Mouse (Mus musculus) large intestine, adult 2 months (tissue): ENCODE data around the gene Phlda2. TPM values are rescaled to one million over a fixed set of nuclear protein-coding genes. Genes with fewer than 3 reads are reported as not detected.
"Not testable (repeated sequence)": the region's sequence is repeated elsewhere in the genome, so short reads cannot be mapped to it uniquely, and the experiment has no call there.

Experiments
- DNase-seq: peaks from one replicate; pipeline ENCODE4 v3.0.0-alpha.2; 2012; ENCODE audit warnings: low read depth, low spot score
- WGBS: fragments of 180-500 bp; shearing (Covaris S2); methylation state at CpG from one replicate; pipeline ENCODE4 v1.1.7; 2018; 5-methylcytosine and 5-hydroxymethylcytosine counted together
- polyA plus RNA-seq: library from polyadenylated mRNA; depleted of rRNA; stranded (reverse); fragments of >200 nt; gene quantifications from 2 replicates; pipeline ENCODE4 v1.2.3, GENCODE M21; 2012; rRNA removed

Gene Phlda2
- polyA plus RNA-seq: 3.3 and 3.5 TPM in 2 replicates

DNA sequence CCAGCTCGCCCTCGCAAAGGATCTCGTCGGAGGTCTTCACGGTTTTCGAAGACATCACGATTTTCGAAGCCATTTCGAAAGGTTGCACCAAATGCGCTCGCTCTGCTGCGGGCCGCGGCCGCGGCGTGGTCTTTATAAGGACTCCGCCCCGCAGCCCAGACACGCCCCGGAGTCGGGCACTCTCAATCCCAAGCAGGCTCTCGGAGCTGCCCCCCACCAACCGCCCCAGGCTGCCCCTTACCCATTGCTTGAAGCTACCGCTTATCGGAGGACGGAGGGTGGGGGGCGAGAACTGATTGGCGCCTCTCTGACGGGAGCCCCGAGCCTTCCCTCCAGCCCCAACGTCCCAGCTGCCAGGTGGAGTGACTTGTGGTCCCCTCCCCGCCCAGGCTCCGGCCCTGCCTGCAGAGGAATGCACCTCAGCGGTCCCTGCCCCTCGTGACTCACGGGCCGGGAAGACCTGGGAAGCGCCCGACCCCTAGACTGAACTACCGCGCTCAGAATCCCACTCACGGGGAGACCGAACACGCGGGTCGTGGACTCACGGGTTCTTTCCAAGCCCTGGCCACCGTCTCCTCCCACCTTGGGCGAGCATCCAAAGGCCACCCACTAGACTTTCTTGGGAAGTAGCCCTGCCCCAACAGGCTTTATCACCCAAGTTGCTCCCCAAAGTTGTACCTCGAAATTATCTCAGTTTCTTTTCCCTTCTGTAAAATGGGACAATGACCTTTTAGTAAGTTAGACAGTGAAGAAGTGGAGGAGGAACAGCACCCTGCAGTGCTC lies at the start of gene Phlda2:
Gene Phlda2 (minus strand): TSS at position 733 of the 783 bp plus-strand sequence.
- WGBS: 1% methylated on average over 51 of the region's 51 CpGs
- DNase-seq: no peak

DNA sequence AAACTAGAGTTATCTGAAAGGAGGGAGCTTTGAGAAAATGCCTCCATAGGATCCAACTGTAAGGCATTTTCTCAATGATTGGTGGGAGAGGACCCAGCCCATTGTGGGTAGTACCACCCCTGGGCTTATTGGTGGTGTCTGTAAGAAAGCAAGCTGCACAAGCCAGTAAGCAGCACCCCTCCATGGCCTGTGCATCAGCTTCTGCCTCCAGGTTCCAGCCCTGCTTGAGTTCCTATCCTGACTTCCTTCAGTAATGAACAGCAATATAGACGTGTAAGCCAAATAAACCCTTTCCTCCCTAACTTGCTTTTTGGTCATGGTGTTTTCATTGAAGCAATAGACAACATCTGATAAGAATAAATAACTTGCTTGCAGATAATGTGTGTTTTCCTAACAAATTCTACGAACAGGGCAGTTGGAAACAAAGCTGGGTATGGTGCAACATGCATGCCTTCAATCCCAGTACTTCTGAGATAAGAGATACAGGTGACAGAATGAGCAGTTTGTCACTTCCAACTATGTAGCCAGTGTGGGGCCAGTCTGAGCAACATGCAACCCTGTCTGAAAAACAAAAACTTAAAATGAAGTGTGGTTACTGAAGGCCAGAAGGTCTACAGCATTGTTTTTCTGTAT lies 46.8 kb upstream of the Phlda2 start:
- 23% methylated on average over 2 of the region's 2 CpGs for WGBS
- no peak for DNase-seq

DNA sequence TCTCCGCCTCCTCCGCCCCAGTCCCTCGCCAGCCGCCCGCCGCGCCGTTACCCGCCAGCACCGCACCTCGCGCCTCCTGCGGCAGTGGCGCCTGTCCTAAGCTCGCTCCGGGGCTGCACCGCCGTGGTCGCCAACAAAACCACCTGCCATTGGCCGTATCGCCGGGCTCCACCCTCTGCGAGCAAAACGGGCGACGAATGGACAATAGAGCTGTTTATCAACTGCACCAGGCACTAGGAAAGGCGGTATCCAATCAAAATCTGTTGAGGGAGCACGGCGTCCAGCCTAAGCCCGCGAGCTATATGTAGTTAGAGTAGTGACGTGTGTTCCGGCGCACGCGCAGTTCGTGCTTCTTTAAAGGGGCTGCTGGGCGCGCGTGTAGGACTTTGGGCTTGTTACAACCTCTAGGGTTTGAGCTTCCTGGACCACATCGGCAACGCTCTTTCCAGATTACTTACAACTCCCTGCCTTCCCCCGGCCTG lies 46.1 kb upstream of the Phlda2 start, which contains the start of gene Nap1l4:
Gene Nap1l4 (minus strand): TSS at position 131 of the 482 bp plus-strand sequence.
- DNase-seq: peak; percentile 95
- under 1% methylated on average over 43 of the region's 43 CpGs for WGBS

DNA sequence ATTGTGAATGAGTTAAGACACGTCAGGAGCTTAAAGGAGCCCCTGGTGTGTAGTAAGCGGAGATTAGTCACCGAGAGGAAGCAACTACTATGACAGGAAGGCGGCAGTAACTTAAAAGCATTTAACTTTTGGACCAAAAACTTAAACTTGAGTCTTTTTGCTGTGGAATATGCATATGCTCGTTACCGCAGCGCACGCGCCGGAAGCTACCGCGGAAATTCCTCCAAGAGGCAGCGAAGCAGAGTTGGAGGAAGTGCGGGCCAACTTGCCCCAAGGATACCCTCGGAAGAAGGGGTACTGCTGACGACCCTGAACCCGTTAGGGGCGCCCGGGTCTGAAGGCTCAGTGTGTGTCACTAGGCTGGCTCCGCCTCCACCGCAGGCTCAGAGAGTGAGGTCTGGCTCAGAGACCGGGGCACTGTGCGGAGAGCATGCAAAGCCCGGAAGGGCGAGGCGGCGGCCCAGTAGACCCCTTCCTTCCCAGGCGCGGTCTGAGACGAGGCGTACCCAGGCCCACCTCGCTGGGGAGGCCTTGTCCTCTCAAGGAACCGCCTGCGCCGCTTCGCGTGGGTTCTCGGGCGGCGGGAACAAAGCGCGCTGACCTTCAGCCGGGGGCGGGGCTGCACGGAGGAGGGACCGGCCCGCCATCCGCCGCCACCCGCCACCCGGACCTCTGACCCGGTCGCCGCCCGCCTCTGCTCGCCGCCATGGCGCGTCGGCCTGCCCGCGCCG lies 45.4 kb upstream of the Phlda2 start:
- no peak for DNase-seq
- WGBS: under 1% methylated on average over 60 of the region's 63 CpGs

DNA sequence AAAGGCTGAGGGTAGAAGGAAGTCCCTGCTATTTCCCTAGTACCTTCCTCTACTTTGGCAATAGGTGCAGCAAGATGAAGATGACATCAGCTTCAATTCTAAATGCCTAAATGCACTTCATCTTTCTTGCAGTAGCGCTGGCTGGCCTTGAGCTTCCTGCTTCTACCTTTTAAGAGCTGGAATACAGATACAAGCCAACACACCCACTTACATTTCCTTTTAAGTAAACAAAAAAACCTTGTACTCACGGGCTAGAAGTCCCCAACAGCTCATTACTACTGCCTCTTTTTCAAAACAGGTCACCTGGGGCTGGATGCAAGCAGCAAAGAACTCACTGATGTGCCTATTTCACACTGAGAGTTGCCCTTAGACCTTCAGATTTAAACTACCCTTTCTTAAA lies 43.6 kb upstream of the Phlda2 start:
- 14% methylated on average over 2 of the region's 2 CpGs for WGBS
- no peak for DNase-seq

DNA sequence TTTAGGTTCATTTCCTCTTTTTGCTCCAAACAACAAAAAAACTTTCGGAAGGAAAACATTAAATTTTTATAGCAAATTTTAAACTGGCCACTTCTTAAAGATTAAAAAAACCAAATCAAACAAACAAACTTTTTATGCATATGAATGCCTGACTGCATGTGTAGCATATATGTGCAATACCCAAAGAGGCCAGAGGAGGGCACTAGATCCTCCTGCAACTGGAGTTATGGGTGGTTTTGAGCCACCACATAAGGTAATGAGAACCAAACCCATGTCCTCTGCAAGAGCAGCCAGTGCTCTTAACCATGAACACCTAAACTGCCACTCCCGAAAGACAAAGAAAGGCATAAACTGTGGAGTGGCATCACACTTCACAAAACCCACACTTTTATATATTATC lies 41.4 kb upstream of the Phlda2 start:
- no peak for DNase-seq
- WGBS: 82% methylated on average over 2 of the region's 2 CpGs

DNA sequence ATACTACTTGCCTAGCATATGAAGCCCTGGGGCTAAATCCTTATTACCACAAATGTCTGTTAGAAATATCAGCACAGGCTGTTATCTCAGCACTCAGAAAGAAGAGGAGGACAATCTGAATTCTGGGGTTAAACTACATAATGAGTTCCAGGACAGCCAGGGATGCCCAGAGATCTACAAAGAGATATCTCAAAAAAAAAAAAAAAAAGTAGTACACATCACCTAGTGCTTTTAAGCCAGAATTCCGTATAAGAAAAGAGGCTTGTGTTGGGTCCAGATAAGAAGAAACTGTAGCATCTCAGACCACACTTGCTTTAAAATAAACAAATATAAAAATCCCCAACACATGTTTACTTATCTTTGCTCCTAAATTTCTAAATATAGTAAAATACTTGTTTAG lies 35.7 kb upstream of the Phlda2 start:
- WGBS: 79% methylated on average over 1 of the region's 1 CpGs
- DNase-seq: no peak

DNA sequence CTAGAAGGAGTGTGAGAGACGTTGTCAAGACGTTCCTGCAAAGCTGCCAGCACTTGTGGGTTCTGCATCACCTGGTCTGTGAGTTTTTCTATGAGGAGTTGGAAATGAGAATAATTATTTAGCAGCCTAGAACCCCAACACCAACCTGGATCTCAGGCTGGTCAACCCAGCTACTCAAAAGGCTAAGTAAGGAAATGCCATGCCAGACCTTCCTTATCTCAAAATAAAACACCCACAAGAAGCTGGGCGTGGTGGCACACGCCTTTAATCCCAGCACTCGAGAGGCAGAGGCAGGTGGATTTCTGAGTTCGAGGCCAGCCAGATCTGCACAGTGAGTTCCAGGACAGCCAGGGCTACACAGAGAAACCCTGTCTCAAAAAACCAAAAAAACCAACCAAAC lies 35.3 kb upstream of the Phlda2 start:
- WGBS: 67% methylated on average over 6 of the region's 6 CpGs
- DNase-seq: not testable (repeated sequence)

DNA sequence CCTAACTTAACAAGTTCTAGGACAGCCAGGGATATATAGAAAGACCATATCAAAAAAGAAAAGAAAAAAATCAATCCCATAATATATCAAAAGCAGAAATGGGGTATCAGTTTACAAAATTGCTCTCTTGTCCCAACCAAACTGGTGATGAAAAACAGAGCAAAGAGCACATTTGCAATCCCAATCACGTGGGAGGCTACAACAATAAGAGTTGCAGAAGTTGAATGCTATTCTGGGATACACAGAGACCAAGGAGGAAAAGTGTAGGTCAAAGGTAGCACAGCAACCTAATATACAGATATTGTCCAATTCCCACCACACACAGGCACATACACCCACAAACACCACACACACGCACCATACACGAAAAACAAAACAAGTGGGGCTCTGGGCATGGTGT lies 33.3 kb upstream of the Phlda2 start:
- WGBS: 84% methylated on average over 3 of the region's 3 CpGs
- DNase-seq: no peak

DNA sequence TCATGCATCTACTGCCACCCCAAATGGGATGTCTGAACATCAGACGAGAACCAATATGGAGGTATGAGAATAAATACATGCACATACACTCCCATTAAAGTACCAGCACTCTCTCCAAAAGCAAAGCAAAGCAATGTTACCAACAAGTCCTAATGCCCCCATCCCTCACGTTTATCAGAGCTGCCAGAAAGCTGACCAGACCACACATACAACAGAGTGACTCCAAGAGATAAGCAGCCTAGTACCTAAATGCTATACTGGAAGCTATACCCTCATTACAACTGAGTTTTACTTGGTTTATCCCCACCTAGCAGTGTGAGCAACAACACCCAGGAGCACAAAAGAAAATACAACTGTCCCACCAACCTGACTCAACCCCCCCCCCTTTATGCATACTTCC lies 30.3 kb upstream of the Phlda2 start:
- WGBS: 87% methylated on average over 2 of the region's 2 CpGs
- DNase-seq: no peak

DNA sequence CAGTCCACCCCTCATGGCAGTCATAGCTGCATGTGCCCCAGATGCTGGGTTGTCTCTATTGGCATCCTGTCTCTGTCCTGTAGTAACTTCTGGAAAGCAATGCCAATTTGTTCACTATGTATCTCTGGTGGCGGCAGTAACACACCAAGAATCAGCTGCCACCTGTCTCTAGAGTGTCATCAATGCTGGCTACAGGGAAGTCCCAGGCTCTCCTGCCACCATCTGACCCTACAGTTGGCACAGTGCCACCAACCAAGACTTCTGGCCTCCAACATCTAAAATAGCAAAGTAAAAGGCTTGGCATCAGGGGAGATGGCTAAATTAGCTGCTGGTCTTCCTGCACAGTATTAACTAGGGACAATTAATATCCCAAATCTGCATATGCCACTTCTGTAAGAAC lies 29.5 kb upstream of the Phlda2 start:
- DNase-seq: no peak
- WGBS: 69% methylated on average over 1 of the region's 1 CpGs

DNA sequence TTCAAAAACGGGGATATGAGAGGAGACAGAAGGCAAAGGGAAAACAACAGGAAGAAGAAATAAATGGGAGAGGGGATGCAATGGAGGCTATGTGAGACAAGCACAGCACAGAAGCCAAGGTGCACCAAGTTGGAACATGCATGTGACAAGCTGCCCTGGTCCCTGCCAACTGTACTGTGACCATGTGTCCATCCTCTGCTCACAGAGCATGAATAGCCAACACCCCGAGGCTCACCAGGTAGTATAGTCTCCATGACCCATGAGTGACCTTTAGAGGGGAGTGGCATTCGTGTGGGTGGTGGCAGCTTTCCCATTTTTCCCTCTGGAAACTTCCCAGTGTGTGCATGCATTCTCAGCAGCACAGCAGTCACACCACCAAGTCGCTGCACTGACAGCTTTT lies 16.4 kb upstream of the Phlda2 start:
- 51% methylated on average over 4 of the region's 4 CpGs for whole genome bisulfite sequencing
- no peak for DNase-seq

DNA sequence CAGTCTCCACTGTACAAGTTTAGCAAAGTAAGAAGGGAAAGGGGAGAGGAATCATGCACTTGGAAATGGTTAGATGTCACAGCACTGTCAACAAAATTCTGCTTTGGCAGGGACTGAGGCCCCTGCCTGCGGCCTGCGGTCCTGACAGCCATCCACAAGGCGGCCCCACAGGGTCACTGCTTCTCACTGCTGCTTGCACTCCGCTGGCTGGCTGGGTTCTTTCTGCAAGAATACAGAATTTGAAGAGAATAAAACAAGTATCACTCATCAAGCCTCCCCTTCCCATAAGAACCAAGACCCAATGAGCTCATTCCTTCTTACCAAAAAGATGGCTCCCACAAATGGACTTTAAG lies 11.4 kb upstream of the Phlda2 start:
- DNase-seq: no peak
- WGBS: 91% methylated on average over 4 of the region's 4 CpGs

DNA sequence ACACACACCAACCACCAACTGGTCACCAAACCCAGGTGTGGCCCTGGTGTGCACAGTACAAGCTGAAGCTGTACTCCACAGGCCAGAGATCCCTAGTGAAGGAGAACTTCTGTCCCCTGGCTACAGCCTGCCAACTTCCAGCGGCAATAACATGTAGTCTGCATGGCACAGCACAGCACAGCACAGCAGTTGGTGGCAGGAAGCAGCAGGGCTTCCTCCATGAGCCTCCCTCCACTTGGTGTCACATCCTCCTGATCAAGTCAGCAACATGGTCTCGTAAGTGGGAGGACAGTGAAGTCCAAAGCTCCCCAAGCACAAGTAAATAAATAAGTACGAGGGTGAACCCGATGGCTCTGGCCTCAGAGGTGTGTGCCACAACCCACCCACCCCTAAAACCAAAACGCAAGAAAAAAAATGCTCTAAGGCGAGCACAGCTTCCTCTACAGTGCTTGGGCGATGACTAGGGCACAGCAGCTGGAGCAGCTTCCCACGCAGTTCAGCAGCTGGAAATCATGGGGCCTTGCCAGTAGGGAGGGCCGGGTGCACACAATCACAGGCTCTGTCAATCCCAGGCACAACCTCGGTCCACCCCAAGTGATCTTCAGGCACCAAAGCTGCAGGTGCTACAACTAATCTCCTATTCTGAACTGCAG lies 10.9 kb upstream of the Phlda2 start:
- WGBS: 73% methylated on average over 10 of the region's 10 CpGs
- DNase-seq: no peak

DNA sequence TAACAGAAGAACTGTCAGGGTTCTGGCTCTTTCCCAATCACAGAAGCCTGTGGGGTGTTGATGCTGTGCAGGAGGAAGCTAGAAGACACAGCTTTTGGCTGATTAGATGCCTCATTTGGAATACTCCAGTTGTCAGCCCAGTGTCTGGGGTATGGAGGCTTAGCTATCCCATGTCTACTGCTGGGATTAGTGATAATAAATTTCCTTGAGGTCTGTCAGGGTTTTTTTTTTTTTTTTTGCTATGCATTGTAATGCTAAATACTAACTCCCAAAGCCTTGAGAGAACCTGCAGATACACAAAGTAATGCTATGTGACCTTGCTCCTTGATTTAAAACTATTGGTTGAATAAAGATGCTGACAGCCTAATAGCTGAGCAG lies 8.4 kb upstream of the Phlda2 start:
- DNase-seq: no peak

DNA sequence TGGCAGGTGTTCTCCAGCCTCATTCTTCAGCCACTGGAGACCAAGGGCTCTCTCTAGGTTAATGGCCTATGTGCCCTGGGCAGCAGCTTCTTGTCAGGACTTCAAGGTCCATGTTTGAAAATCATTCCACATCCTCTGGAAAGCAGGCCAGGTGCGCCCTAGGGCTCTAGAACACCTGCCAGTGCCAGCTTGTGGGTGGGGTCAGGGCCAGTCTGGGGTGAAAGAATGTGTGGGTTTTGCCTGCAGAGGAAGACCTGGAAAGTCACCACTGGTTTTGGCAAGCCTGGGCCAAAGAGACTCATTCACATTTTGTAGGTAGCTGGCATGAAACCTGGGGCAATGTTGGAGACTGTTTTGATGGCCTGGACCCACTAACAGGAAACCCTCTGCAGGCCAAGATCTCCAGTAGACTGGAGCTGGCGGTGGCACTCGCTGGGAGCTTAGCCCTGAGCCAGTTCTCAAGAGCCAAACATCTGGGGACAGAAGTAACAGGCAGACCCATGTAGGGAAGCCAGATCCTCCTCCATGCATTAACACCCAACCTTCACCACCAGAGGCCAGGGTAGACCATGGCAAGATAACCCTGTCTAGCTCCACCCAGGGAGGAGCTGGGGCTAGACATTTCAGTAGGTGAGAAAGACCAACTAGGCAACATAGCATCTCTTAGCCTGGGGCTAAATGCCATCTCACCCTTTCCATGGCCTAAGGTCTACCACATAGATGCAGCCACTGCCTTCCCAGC lies 7.8 kb upstream of the Phlda2 start:
- no peak for DNase-seq
- WGBS: 57% methylated on average over 3 of the region's 3 CpGs

DNA sequence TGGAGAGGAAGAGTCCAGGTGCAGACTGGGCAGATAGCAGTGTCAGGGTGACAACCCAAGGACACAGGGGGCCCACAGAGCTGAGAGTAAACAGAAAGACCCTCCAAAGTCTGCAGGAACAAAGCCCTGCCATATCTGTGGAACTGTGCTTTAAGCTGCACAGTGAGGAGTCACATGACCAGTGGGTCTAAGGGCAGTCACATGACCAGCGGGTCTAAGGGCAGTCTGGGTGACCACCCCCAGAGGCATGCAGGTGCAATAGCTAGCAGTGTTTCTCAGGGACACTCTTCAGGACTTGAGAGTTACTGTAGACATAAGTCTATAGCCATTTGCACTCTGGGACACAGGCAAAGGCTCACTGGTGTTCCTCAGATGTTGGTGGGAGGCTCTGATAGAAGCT lies 6.6 kb upstream of the Phlda2 start:
- 82% methylated on average over 1 of the region's 1 CpGs for WGBS
- DNase-seq: no peak

DNA sequence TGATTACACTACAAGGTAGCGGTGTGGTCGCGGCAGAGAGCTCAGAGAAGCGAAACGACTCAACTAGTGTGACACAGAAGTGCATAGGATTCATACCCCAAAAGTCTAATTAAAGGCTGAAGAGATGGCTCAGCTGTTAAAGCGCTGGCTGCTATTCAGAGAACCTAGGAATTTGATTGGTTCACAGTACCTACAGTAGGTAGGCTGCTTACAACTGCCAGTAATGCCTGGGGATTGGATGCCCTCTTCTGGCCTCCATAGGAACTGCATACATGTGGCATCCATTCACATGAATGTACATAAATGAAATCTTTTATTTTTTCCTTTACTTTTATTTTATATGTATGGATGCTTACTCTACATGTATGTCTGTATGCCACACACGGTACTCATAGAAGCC lies 3.7 kb upstream of the Phlda2 start:
- DNase-seq: no peak
- WGBS: 37% methylated on average over 7 of the region's 7 CpGs

DNA sequence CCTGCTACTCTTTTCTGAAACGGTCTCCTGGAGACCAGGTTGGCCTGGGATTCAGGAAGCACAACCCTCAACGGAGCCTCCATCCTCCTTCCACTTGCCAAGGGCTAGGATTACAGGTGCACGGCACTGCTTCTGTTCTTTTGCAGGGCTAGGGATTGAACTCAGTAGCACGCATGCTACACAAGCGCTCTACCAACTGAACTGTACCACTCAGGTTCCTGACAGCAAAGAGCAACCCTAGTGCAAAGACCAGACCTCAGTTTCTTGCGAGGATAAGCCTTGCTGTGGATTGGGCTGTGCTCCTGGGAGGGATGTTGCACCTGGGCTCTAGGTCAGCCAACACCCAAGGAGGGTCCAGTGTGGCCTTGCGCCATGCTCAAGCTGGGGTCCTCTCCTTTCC lies 3.3 kb upstream of the Phlda2 start:
- whole genome bisulfite sequencing: 69% methylated on average over 7 of the region's 7 CpGs
- no peak for DNase-seq

DNA sequence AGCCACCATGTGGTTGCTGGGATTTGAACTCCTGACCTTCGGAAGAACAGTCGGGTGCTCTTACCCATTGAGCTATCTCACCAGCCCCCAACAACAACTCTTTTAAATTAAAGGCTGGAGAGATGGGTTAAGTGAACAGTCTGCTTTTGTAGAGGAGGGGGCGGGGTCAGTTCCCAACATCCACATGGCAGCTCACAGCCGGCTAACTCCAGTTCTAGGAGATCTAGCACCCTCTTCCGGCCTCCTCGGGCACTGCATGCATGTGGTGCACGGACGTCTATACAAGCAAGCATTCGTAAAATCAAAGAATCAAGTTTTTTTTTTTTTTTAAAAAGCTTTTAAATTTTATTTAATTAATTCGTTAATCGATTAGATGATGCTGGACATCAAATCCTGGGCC lies 2.9 kb upstream of the Phlda2 start:
- no peak for DNase-seq
- 27% methylated on average over 11 of the region's 11 CpGs for WGBS
